Mouse (Mus musculus) large intestine, adult 2 months (tissue): ENCODE results near the gene Ptk7. TPM values are rescaled to one million over a fixed set of nuclear protein-coding genes. Genes with fewer than 3 reads are reported as not detected.

ENCODE experiments used
- DNase-seq: peaks from one replicate; pipeline ENCODE4 v3.0.0-alpha.2; 2012; ENCODE audit warnings: low read depth, low spot score
- WGBS: fragments of 180-500 bp; shearing (Covaris S2); methylation state at CpG from one replicate; pipeline ENCODE4 v1.1.7; 2018; 5-methylcytosine and 5-hydroxymethylcytosine counted together
- polyA plus RNA-seq: library from polyadenylated mRNA; depleted of rRNA; stranded (reverse); fragments of >200 nt; gene quantifications from 2 replicates; pipeline ENCODE4 v1.2.3, GENCODE M21; 2012

Ptk7 gene
- polyA plus RNA-seq, 1 experiment, result 6.6 TPM

DNA sequence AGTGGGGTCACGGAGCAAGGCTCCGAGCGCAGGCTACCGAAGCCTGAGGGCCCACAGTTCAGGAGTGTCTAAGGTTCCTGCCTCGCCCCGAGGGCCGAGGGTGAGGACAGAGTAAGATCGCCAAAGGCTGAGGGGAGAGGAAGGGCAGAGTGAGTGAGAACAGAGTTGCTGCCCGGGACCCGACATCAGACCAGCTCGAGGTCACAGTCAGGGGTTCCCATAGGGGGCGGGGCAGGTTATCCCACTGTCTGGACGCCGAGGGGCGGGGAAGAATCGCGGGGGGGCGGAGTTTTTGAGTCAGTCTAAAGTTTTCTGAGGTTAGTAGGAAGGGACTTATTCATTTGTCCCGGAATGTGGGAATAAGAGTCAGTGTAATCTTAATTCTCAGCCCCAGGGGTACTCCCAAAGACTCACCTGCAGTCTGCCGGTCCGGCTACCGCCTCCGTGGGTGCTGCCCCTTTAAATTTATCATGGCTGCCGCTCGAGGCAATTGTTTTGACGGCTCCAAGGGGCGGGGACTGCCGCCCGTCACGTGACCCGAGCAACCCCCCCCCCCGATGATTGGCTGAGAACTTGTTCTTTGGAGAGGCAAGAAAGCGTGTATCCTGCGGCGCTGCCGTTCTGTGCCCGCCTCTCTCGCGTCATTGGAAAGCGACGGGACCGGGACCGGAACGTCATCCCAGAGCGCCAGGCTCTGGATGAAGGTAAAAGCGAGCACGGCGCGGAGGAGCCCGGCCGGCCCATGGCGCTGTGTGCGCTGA lies 16.4 kb upstream of the Ptk7 start, which contains the start of the genes Klc4 and Mrpl2:
Gene Klc4 (minus strand): TSS at position 462 of the 761 bp plus-strand sequence.
Gene Mrpl2 (plus strand): TSS at position 669 of the 761 bp plus-strand sequence.
- under 1% methylated on average over 53 of the region's 53 CpGs for WGBS
- peak; percentile 96 for DNase-seq

GRCm38 (mm10) chr17:46644916-46645475 lies 15.7 kb upstream of the Ptk7 start:
- DNase-seq, result peak; percentile 76
- whole genome bisulfite sequencing, result 5% methylated on average over 11 of the region's 11 CpGs

- 54% methylated on average over 12 of the region's 12 CpGs for WGBS
- DNase-seq, result no peak
These were observed 15.0 kb upstream of the Ptk7 start for GRCm38 (mm10) chr17:46644152-46644805.

DNA sequence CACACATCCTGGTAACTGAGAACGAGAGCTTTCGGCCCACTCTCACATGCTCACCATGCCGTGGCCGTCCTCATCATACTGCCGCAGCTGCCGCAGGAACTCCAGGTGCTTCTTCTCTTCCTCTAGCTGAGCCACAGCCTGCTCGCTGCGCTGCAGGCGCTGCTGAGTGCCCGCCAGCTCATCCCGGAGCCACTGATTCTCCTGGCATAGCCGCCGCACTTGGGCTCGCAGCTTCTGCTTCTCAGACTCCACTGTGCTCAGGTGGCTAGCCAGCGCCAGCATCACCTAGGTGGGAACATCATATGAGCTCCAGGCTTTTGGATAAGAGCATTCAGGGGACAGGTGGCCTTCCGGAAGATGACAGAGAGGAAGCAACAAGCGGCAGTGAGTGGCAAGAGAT lies 12.8 kb upstream of the Ptk7 start:
- 93% methylated on average over 17 of the region's 17 CpGs for WGBS
- no peak for DNase-seq

DNA sequence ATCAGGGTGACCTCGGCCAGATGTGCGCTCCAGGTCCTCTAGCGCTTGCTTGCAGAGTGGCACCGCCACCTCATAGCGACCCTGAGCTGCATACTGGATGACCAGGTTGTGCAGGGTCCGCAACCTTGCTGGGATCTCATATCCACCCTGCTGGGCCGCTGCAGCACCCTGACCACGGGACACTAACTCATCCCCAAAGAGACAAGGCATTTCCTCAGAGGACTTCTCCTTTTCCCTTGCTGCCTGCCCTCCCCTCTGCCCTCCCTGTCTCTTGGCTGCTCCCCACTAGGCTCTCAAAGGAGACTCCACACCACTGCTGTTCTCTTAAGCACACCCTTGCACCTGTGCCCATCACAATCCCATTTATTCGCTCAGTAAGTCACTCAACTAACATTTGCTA lies 10.6 kb upstream of the Ptk7 start:
- no peak for DNase-seq

DNA sequence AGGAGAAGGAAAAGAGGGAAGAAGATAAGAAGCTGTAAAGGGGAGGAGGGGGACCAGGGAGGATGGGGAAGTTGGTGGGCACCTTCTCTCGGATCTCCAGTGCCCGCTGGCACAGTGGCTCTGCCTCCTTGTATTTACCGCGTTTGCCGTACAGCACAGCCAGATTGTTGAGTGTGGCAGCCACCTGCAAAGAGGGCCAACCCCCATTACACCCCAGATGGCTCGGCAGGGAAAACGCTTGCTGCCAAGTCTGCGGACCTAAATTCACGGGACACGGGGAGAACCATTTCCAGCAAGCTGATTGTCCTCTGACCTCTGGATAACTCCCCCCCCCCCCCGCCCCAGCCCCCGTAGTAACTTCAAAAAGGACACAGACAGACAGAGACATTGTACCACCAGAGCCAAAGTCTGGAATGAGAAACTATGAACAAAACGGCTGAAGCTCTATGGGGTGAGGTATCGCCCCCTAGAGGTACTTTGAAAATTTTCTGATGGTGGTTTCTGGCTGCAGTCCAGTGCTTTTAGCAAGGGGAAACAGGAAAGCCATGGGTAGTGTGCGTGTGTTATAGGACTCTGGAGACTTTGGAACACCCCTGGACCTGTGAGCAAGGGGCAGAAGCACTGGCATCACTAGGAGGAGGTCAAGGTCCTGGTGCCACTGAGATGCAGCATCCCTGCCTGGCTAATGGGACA lies 7.7 kb upstream of the Ptk7 start:
- no peak for DNase-seq
- 36% methylated on average over 15 of the region's 15 CpGs for WGBS

More for the DNA sequence above, 10.6 kb upstream of the Ptk7 start:
- WGBS, result 85% methylated on average over 9 of the region's 9 CpGs

GRCm38 (mm10) chr17:46629685-46630441 lies 559 bp upstream of the Ptk7 start:
- no peak for DNase-seq

GRCm38 (mm10) chr17:46628471-46628790 lies 873 bp downstream of the Ptk7 start:
- under 1% methylated on average over 13 of the region's 13 CpGs for WGBS
- no peak for DNase-seq

More at GRCm38 (mm10) chr17:46629685-46630441, 559 bp upstream of the Ptk7 start:
- WGBS, result 39% methylated on average over 12 of the region's 12 CpGs

DNA sequence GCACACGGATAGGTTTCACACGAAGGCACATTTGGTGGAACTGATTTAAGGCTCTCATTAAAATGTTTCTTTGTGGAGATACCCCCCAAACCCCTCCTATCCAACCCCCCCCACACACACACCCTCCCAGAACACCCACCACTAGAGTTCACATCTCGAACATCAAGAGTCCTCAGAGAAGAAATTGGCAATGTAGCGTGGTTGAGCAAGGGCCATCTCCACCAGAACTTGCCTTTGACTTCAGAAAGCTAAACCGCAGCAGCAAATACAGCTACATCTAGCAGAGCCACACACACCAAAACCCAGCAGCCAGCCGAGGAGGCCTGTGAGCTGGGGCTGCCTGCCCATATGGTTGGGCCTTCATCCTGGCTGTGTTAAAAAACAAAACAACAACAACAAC lies 1.9 kb downstream of the Ptk7 start:
- 63% methylated on average over 6 of the region's 6 CpGs for WGBS
- no peak for DNase-seq

DNA sequence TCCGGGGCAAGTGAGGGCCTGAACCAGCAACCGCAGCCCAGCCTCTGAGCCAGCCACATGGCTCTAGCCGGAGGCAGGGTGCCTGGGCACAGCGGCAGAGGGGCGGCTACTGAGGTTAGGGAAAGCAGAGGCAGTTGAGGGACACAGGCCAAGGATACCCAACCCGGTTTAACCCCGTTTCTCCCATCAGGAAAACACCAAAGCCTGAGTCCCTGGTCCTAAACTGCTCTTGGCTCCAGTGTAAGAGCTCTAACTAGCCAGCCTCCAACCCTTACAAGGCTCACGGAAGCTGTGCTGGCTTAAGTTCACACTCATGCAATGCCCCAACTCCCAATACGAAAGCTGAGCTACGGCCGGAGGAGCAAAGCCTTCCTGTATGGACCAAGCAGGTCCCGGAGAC lies 4.7 kb downstream of the Ptk7 start:
- DNase-seq, result no peak
- WGBS, result 61% methylated on average over 12 of the region's 12 CpGs

DNA sequence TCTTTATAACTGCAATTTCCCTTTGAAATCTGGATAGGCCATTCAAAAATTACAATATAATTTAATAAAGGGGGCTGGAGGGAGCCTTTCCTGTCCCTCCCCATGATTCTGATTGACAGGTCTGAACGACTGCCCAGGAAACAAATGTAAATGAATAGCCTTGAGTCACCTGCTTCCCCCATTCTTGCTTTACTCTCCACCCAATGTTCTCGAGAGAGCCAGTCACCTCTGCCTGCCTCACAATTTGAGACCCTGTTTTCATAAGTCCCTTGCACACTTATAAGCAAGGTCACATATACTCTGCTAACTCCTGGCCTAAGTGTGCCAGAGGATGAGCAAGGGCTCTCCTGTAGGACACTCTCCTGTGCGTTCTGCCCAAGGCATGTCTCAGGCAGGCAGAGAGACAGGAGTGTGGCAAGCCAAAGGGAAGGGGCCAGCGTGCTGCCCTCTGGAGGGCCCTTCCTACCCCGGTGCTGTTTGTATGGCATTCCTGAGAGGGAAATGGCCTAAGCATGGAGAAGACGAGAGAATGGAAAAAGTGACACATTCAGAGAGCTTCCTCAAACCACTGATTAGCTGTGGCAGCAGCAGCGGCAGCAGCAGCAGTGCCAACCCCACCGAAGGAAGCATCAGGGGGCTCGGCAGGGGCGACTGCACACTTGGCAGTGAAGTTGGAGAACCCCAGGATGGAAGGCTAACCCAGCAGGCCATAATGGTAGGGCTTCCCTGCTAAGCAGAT lies 5.3 kb downstream of the Ptk7 start:
- 32% methylated on average over 10 of the region's 10 CpGs for WGBS
- no peak for DNase-seq

- WGBS, result 81% methylated on average over 11 of the region's 11 CpGs
- DNase-seq, result no peak
These were observed 7.0 kb downstream of the Ptk7 start for GRCm38 (mm10) chr17:46622269-46622668.

DNA sequence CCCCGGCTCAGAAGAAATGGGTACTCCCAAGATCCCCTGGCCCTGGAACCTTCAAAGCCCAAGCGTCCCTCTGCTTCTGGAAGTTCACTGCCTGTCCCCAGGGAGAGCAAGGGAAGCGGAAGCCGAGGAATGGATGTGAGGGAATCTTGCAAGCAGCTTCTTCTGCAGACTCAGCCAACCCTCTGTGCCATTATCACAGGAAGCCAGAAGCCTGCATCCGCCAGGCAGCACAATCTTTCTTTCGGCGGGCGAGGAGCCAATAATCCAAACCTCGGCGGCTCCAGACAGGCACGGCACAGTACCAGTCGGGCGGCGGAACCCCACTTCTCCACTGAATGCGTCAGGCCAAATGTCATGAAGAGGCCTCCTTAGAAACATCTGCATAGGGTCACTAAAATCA lies 8.0 kb downstream of the Ptk7 start:
- 66% methylated on average over 15 of the region's 15 CpGs for WGBS
- DNase-seq, result no peak

- no peak for DNase-seq
These were observed 9.5 kb downstream of the Ptk7 start for GRCm38 (mm10) chr17:46619683-46620357.

GRCm38 (mm10) chr17:46618769-46619682 lies 10.3 kb downstream of the Ptk7 start:
- 39% methylated on average over 27 of the region's 27 CpGs for WGBS

More at GRCm38 (mm10) chr17:46619683-46620357, 9.5 kb downstream of the Ptk7 start:
- WGBS, result 55% methylated on average over 16 of the region's 16 CpGs

GRCm38 (mm10) chr17:46618394-46618768 lies 10.9 kb downstream of the Ptk7 start:
- DNase-seq, result no peak
- 45% methylated on average over 6 of the region's 6 CpGs for WGBS

More at GRCm38 (mm10) chr17:46618769-46619682, 10.3 kb downstream of the Ptk7 start:
- DNase-seq, result no peak

GRCm38 (mm10) chr17:46617799-46618198 lies 11.5 kb downstream of the Ptk7 start:
- no peak for DNase-seq
- WGBS, result 59% methylated on average over 12 of the region's 12 CpGs
